Mouse (Mus musculus) neural tube, embryonic 12.5 days (tissue): ENCODE data around the gene Tapt1. TPM values are rescaled to one million over a fixed set of nuclear protein-coding genes. Genes with fewer than 3 reads are reported as not detected.

Source experiments
- ATAC-seq: fragments of 200-750 bp; cut with Nextera tagmentation; 2 replicates; pipeline ENCODE4 v1.8.0; 2017; ENCODE audit warnings: low read depth, mild to moderate bottlenecking, moderate TSS enrichment, moderate library complexity; ENCODE audit not compliant: low FRiP score
- H3K27ac ChIP-seq: fragments of 300-500 bp; sonication (generic); 2 replicates; pipeline ENCODE4 v1.5.1; 2016
- H3K27me3 ChIP-seq: fragments of 300-500 bp; sonication (generic); replicated peaks from 2 replicates; pipeline ENCODE4 v1.6.1; 2016; ENCODE audit warnings: mild to moderate bottlenecking
- H3K36me3 ChIP-seq: fragments of 300-500 bp; sonication (generic); 2 replicates; pipeline ENCODE4 v1.6.1; 2016; ENCODE audit warnings: mild to moderate bottlenecking
- H3K4me1 ChIP-seq: fragments of 300-500 bp; sonication (generic); 2 replicates; pipeline ENCODE4 v1.6.1; 2016
- H3K4me2 ChIP-seq: fragments of 300-500 bp; sonication (generic); replicated peaks from 2 replicates; pipeline ENCODE4 v1.6.1; 2016; ENCODE audit warnings: mild to moderate bottlenecking
- H3K4me3 ChIP-seq: fragments of 300-500 bp; sonication (generic); 2 replicates; pipeline ENCODE4 v1.5.1; 2016
- H3K9ac ChIP-seq: fragments of 300-500 bp; sonication (generic); 2 replicates; pipeline ENCODE4 v1.6.1; 2016; ENCODE audit warnings: mild to moderate bottlenecking
- H3K9me3 ChIP-seq: fragments of 300-500 bp; sonication (generic); 2 replicates; pipeline ENCODE4 v1.6.1; 2016; ENCODE audit warnings: mild to moderate bottlenecking
- WGBS: fragments of 180-500 bp; shearing (Covaris S2); methylation state at CpG from one replicate; pipeline ENCODE4 v1.1.7; 2016; 5-methylcytosine and 5-hydroxymethylcytosine counted together
- polyA plus RNA-seq: library from polyadenylated mRNA; unstranded; fragments of >200 nt; fragmentation: Nextera tagmentation; extraction: Ambion mirVana; gene quantifications from 2 replicates; pipeline ENCODE4 v1.2.1, GENCODE M21; 2016

The Tapt1 gene
- polyA plus RNA-seq, 1 experiment from 2014 or later: 35.9 TPM

DNA sequence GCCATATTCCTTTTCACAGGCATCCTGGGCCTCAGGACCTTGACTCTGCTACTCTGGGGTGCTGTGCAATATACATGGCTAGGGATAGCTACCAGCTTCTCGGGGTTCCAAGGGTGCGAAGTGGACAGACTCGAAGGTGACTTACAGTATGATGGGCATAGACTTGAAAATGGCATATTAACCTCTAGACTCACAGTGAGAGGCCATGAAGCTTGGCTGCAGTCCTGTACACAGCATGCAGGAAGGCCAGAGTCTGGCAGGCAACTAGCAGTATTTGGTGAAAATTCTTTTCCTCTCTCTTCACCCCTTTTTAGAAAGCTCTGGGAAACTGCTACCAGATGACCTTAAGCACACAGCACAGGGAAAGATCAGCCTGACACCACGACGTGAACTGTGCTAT is 52.4 kb downstream of the Tapt1 start:
- no peak overlapping the region for H3K4me3 ChIP-seq
- no peak overlapping the region for H3K4me2 ChIP-seq
- H3K9ac ChIP-seq: no peak overlapping the region
- ATAC-seq: no peak
- WGBS: 94% methylated on average over 5 of the region's 5 CpGs
- H3K27me3 ChIP-seq: no peaks in the 10 kb centered on the region
- no peak overlapping the region for H3K27ac ChIP-seq
- peaks cover 54% of the 10 kb centered on the region for H3K36me3 ChIP-seq
- H3K9me3 ChIP-seq: no peaks in the 10 kb centered on the region
- H3K4me1 ChIP-seq: no peaks in the 10 kb centered on the region

- Histone ChIP-seq H3K27ac (no peak overlapping the region), H3K9me3 (no peaks in the 10 kb centered on the region), H3K36me3 (peaks cover 8% of the 10 kb centered on the region; the same call in 1 of the 2 replicates), H3K4me3 (no peak overlapping the region), H3K4me1 (no peaks in the 10 kb centered on the region), H3K4me2 (no peak overlapping the region), H3K9ac (no peak overlapping the region), H3K27me3 (no peaks in the 10 kb centered on the region)
- WGBS: 80% methylated on average over 6 of the region's 6 CpGs
- no peak for ATAC-seq
Measured at GRCm38 (mm10) chr5:44166866-44167265, 59.6 kb downstream of the Tapt1 start.

DNA sequence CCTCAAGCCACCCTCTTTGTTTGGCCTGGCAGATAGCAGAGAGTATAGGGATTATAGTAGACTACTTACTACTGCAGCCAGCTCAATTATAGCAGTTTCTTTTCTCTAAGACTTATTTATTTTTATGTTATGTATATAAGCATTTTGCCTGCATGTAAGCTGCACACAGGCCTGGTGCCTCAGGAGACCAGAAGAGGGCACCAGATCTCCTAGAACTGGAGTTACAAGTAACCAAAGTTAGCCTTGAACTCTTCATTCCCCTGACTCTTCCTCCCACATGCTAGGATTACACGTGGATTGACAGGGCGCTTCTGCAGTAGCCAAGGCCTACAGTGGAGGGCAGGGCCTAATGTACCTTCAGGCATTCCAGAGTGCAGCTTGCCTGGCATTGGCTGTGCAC is 60.6 kb downstream of the Tapt1 start:
- Histone ChIP-seq H3K9me3 (no peaks in the 10 kb centered on the region), H3K27me3 (no peaks in the 10 kb centered on the region), H3K27ac (no peak overlapping the region), H3K9ac (no peak overlapping the region), H3K4me2 (no peak overlapping the region), H3K4me3 (no peak overlapping the region), H3K36me3 (no peaks in the 10 kb centered on the region), H3K4me1 (no peaks in the 10 kb centered on the region)
- no peak for ATAC-seq
- 41% methylated on average over 2 of the region's 2 CpGs for WGBS

- no peak for ATAC-seq
- no peaks in the 10 kb centered on the region for H3K27me3 ChIP-seq
- no peaks in the 10 kb centered on the region for H3K36me3 ChIP-seq
- H3K4me2 ChIP-seq: no peak overlapping the region
- no peak overlapping the region for H3K27ac ChIP-seq
- WGBS: 57% methylated on average over 7 of the region's 7 CpGs
- H3K9ac ChIP-seq: no peak overlapping the region
- no peaks in the 10 kb centered on the region for H3K4me1 ChIP-seq
- H3K4me3 ChIP-seq: no peak overlapping the region
- H3K9me3 ChIP-seq: no peaks in the 10 kb centered on the region
Measured at GRCm38 (mm10) chr5:44164233-44164776, 62.1 kb downstream of the Tapt1 start.

DNA sequence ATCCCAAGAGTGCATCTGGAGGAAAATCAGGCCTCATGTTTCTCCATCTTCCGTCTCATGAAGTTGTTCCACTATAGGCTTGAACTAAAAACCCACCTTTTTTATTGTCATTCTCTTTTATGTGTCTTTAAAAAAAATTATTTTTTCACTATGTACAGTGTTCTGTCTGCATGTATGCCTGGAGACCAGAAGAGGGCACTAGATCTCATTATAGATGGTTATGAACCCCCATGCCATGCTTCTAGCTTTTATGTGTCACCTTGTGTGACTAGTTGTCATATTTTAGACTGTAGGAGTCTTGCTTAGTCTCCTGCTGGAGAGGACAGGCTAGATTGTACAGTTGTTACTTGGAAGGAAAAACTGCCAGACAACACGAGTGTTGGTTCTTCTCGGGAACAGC is 63.1 kb downstream of the Tapt1 start:
- no peak overlapping the region for H3K4me3 ChIP-seq
- H3K36me3 ChIP-seq: no peaks in the 10 kb centered on the region
- no peaks in the 10 kb centered on the region for H3K4me1 ChIP-seq
- H3K9me3 ChIP-seq: no peaks in the 10 kb centered on the region
- WGBS: 95% methylated on average over 3 of the region's 3 CpGs
- no peak overlapping the region for H3K4me2 ChIP-seq
- no peak for ATAC-seq
- H3K9ac ChIP-seq: no peak overlapping the region
- no peaks in the 10 kb centered on the region for H3K27me3 ChIP-seq
- no peak overlapping the region for H3K27ac ChIP-seq

DNA sequence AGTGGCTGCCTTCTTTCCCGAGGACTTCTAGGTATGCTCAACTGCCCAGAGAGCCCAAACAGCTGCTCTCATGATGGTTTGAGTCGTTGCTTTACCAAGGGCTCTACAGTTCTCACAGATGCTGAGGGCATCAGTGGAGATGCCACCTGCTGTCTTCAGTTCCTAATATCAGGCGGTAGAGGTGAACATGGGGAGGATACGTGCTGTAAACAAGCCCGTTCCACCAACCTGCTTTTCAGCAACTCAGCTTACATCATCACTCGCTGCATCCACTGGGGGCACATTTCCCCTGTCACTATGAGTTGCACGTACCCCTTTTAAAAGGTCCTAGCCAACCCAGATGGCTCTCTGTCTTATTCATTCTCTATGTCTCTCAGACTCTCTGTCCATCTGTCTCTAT is 63.6 kb downstream of the Tapt1 start:
- no peak for ATAC-seq
- Histone ChIP-seq H3K36me3 (no peaks in the 10 kb centered on the region), H3K4me2 (no peak overlapping the region), H3K27ac (no peak overlapping the region), H3K4me1 (no peaks in the 10 kb centered on the region), H3K27me3 (no peaks in the 10 kb centered on the region), H3K9ac (no peak overlapping the region), H3K9me3 (no peaks in the 10 kb centered on the region), H3K4me3 (no peak overlapping the region)
- 85% methylated on average over 7 of the region's 7 CpGs for WGBS

- 76% methylated on average over 4 of the region's 4 CpGs for WGBS
- Histone ChIP-seq H3K9ac (no peak overlapping the region), H3K27ac (no peak overlapping the region), H3K4me3 (no peak overlapping the region), H3K4me1 (no peaks in the 10 kb centered on the region), H3K27me3 (no peaks in the 10 kb centered on the region), H3K4me2 (no peak overlapping the region), H3K36me3 (no peaks in the 10 kb centered on the region), H3K9me3 (no peaks in the 10 kb centered on the region)
- no peak for ATAC-seq
Measured at GRCm38 (mm10) chr5:44159679-44160438, 66.6 kb downstream of the Tapt1 start.

GRCm38 (mm10) chr5:44159231-44159630 is 67.2 kb downstream of the Tapt1 start:
- no peaks in the 10 kb centered on the region for H3K36me3 ChIP-seq
- no peak for ATAC-seq
- H3K27ac ChIP-seq: no peak overlapping the region
- no peaks in the 10 kb centered on the region for H3K4me1 ChIP-seq
- WGBS: 92% methylated on average over 2 of the region's 2 CpGs
- H3K27me3 ChIP-seq: no peaks in the 10 kb centered on the region
- H3K9ac ChIP-seq: no peak overlapping the region
- H3K9me3 ChIP-seq: no peaks in the 10 kb centered on the region
- no peak overlapping the region for H3K4me2 ChIP-seq
- no peak overlapping the region for H3K4me3 ChIP-seq

DNA sequence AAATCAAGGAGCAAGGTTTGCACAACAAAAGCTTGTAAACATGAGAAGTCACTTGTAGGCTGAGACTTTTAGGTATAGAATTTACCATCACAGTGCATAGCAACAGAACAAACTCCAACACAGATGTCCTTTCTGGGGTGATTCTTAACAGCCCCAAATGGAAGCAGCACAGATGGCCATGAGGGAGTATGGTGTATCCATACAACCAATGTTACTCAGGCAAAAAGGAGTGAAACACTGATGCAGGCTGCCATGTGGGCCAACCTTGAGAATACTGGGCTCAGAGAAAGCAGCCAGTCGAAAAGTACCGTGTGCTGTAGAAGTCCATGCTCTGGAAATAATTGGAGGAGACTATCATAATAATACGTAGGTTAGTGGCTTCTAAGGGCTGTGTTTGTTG is 68.0 kb downstream of the Tapt1 start:
- WGBS: 83% methylated on average over 3 of the region's 3 CpGs

GRCm38 (mm10) chr5:44157760-44158159 is 68.7 kb downstream of the Tapt1 start:
- no peak overlapping the region for H3K4me3 ChIP-seq
- ATAC-seq: no peak
- H3K27me3 ChIP-seq: no peaks in the 10 kb centered on the region
- no peaks in the 10 kb centered on the region for H3K9me3 ChIP-seq
- WGBS: 67% methylated on average over 6 of the region's 6 CpGs
- H3K27ac ChIP-seq: no peak overlapping the region
- H3K9ac ChIP-seq: no peak overlapping the region
- H3K4me1 ChIP-seq: no peaks in the 10 kb centered on the region
- no peak overlapping the region for H3K4me2 ChIP-seq
- no peaks in the 10 kb centered on the region for H3K36me3 ChIP-seq

More for the DNA sequence above, 68.0 kb downstream of the Tapt1 start:
- no peak overlapping the region for H3K9ac ChIP-seq
- no peak overlapping the region for H3K27ac ChIP-seq
- H3K27me3 ChIP-seq: no peaks in the 10 kb centered on the region
- H3K4me1 ChIP-seq: no peaks in the 10 kb centered on the region
- no peak for ATAC-seq
- H3K36me3 ChIP-seq: no peaks in the 10 kb centered on the region
- no peak overlapping the region for H3K4me2 ChIP-seq
- no peak overlapping the region for H3K4me3 ChIP-seq
- no peaks in the 10 kb centered on the region for H3K9me3 ChIP-seq

DNA sequence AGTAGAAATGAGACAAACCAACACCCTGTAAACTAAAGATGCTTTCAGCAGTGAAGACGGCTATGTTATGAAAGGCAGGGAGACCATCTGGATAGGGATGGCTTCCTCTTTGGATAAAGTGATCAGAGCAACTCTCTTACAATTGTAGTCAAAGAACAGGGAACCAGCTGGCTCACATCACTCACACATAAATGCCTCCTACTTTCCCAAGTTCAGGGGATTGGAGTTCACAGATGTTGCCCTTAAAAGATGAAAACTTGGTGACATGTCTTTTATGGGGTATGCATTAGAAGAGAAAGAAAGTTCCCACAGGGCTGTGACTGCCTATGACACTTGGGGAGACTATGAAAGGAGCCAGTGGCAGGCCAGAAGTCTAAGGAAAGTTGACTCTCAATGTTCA is 73.4 kb downstream of the Tapt1 start:
- Histone ChIP-seq H3K27ac (no peak overlapping the region), H3K27me3 (no peaks in the 10 kb centered on the region), H3K4me3 (no peak overlapping the region), H3K4me2 (no peak overlapping the region), H3K36me3 (no peaks in the 10 kb centered on the region), H3K9ac (no peak overlapping the region), H3K9me3 (0 out of 2 replicates have a peak, but pooled peaks cover 6% of the 10 kb centered on the region), H3K4me1 (no peaks in the 10 kb centered on the region)
- no peak for ATAC-seq
- 75% methylated on average over 1 of the region's 1 CpGs for WGBS

DNA sequence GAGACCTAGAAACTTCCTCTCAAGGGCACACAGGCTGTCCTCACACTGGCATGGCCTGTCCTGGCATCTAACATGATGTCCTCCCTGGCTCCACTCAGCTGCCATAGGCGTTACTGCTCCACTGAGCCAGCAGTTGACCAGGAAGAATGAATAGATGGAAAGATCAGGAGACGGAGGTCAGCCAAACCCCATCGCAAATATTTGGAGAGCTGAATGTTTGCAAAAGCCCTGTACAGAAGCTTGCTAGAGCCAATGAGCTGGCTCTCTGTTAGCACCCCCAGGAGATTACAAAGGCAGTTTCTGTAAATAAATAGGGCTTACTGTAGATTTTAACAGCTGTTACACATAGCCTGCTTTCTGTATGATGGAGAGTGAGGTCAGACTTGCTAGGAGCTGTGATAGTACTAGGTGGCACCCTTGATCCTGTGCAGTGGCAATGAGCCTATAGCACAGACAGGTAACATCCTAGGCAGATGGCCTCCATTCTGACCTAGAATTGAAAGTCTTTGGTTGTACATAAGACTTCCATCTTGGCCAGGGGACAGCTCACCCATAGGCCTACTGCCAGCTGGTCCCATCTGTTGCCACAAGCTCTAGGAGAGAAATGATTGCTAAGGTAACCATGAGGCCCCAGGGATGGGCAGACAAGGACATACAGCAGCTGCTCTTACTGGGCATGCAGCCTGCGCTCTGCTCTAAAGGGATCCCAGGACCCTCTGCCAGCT is 74.9 kb downstream of the Tapt1 start:
- Histone ChIP-seq H3K27me3 (no peaks in the 10 kb centered on the region), H3K4me2 (no peak overlapping the region), H3K27ac (no peak overlapping the region), H3K4me3 (no peak overlapping the region), H3K4me1 (no peaks in the 10 kb centered on the region), H3K36me3 (no peaks in the 10 kb centered on the region), H3K9me3 (0 out of 2 replicates have a peak, but pooled peaks cover 6% of the 10 kb centered on the region), H3K9ac (no peak overlapping the region)
- WGBS: 84% methylated on average over 4 of the region's 4 CpGs
- ATAC-seq: no peak
